Mouse (Mus musculus): Measurements from ENCODE around the gene Adgrd1. TPM values are rescaled to one million over a fixed set of nuclear protein-coding genes. Genes with fewer than 3 reads are reported as not detected.

Gene Adgrd1
- polyA plus RNA-seq, 1 experiment from 2014 or later, result 0.21 TPM

DNA sequence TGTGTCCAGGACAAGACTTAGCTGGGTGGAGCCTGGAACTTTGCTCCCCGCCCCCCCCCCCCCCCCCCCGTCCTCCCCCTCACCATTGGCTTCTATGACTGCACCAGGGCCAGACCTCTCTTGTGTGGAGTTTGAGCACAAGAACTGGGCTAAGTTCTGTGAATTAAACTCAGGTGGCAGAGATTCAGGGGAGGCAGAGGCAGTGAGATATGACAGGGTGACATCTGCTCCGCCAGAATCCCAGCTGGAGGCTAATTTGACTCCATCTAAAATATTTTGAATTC, 121.6 kb downstream of the Adgrd1 start:
- Histone ChIP-seq H3K9me3 (replicated peaks; ENCODE audit: control insufficient read depth, low read length, poor library complexity, severe bottlenecking) (no peaks in the 10 kb centered on the region), H3K36me3 (ENCODE audit: control insufficient read depth, insufficient read depth, low read length) (no peaks in the 10 kb centered on the region), H3K4me1 (ENCODE audit: control insufficient read depth, insufficient read depth, low read length) (peaks cover 24% of the 10 kb centered on the region), H3K4me2 (ENCODE audit: low read length) (no peak overlapping the region), H3K27ac (ENCODE audit: low read length) (no peak overlapping the region), H3K27me3 (ENCODE audit: control insufficient read depth, insufficient read depth, low read depth, low read length) (no peaks in the 10 kb centered on the region), H3K9ac (ENCODE audit: low read depth, low read length) (no peak overlapping the region), H3K4me3 (ENCODE audit: low read depth, low read length) (no peak overlapping the region)
- 6% methylated on average over 2 of the region's 3 CpGs for WGBS
- no peak for ATAC-seq

DNA sequence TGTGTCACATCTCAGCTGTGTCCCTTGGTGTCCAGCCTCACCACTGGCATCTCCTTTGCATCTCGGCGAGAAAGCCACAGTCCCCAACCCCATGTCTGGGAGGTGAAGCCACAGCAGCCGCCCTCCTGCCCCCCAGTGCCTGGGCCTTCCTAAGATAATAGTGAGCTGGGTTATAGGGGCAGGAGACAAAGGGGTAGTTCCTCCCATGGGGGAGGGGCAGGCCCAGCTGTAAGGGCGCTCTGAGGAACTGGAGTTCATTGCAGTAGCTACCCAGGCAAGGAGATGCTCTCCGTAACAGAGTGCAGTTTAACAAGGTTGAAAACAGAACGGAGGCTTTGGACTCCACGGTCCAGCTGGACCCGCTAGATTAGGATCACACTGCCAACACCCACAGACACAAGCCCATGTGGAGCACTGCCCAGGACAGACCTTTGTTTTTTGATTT, 122.0 kb downstream of the Adgrd1 start:
- ATAC-seq, result no peak
- Histone ChIP-seq H3K4me3 (ENCODE audit: low read depth, low read length) (no peak overlapping the region), H3K27ac (ENCODE audit: low read length) (no peak overlapping the region), H3K4me2 (ENCODE audit: low read length) (no peak overlapping the region), H3K9me3 (replicated peaks; ENCODE audit: control insufficient read depth, low read length, poor library complexity, severe bottlenecking) (no peaks in the 10 kb centered on the region), H3K4me1 (ENCODE audit: control insufficient read depth, insufficient read depth, low read length) (peaks cover 24% of the 10 kb centered on the region), H3K36me3 (ENCODE audit: control insufficient read depth, insufficient read depth, low read length) (no peaks in the 10 kb centered on the region), H3K9ac (ENCODE audit: low read depth, low read length) (no peak overlapping the region), H3K27me3 (ENCODE audit: control insufficient read depth, insufficient read depth, low read depth, low read length) (no peaks in the 10 kb centered on the region)
- WGBS, result 6% methylated on average over 8 of the region's 8 CpGs

DNA sequence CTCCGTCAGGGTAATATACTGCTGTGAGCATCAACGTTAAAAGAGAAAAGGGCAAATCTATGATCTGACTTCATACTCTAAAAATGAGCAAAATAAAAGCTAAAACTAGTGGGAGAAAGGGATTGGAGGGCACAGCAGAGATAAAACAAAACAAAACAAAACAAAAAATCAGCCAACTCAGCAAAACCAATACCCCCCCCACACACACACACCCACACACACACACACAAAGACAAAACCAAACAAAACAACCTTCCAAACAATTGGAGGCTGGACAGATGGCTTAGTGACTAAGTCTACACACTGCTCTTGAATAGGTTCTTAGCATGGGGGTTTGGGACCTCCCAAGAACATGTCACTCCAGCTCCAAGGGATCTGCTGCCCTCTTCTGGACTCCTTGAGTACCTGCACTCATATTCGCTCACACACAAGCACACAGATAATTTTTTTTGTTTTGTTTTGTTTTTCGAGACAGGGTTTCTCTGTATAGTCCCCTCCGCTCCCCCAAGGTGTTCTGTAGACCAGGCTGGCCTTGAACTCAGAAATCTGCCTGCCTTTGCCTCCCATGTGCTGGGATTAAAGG, 122.7 kb downstream of the Adgrd1 start:
- Histone ChIP-seq H3K4me2 (ENCODE audit: low read length) (no peak overlapping the region), H3K27me3 (ENCODE audit: control insufficient read depth, insufficient read depth, low read depth, low read length) (no peaks in the 10 kb centered on the region), H3K9me3 (replicated peaks; ENCODE audit: control insufficient read depth, low read length, poor library complexity, severe bottlenecking) (no peaks in the 10 kb centered on the region), H3K4me1 (ENCODE audit: control insufficient read depth, insufficient read depth, low read length) (peaks cover 21% of the 10 kb centered on the region), H3K36me3 (ENCODE audit: control insufficient read depth, insufficient read depth, low read length) (no peaks in the 10 kb centered on the region), H3K9ac (ENCODE audit: low read depth, low read length) (no peak overlapping the region), H3K4me3 (ENCODE audit: low read depth, low read length) (no peak overlapping the region), H3K27ac (ENCODE audit: low read length) (no peak overlapping the region)
- 79% methylated on average over 5 of the region's 5 CpGs for WGBS
- ATAC-seq, result no peak

DNA sequence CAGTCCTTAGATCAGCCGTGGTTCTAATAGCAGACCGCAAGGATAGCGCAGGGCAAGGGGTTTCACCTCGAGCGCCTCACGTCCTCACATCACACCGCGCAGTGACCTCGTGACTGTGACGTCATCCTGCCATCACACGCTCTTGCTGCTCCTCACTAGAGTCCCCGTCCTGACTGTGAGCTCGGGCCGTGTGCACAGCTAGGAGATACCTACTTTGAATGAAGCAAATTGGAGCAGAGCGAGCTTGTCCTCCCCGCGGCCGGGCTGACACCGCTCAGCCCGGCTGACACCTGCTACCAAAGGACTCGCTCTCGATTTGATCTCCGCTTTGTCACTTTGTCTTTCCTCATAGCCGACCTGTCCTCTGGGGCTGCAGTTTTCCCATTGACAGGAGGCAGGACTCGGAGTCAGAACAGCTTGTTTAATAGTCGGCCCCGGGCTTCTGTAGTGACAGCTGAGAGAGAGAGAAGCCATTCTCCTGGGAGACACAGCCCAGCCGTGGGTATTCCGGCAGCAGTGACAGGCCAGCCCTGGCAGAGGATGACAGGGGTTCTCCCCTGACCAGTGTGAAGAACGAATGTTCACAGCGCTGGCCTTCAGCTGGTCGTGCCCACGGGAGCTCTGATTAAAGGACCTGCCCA, 129.4 kb downstream of the Adgrd1 start:
- 60% methylated on average over 33 of the region's 33 CpGs for WGBS
- no peaks in the 10 kb centered on the region; the same call in none of the 2 replicates for H3K4me1 ChIP-seq (ENCODE audit: control insufficient read depth, insufficient read depth, low read length)
- H3K27me3 ChIP-seq (ENCODE audit: control insufficient read depth, insufficient read depth, low read depth, low read length), result no peaks in the 10 kb centered on the region
- H3K4me3 ChIP-seq (ENCODE audit: low read depth, low read length), result no peak overlapping the region
- peak overlapping the region; percentile 31 for H3K4me2 ChIP-seq (ENCODE audit: low read length)
- no peaks in the 10 kb centered on the region for H3K9me3 ChIP-seq (replicated peaks; ENCODE audit: control insufficient read depth, low read length, poor library complexity, severe bottlenecking)
- H3K9ac ChIP-seq (ENCODE audit: low read depth, low read length), result no peak overlapping the region
- no peaks in the 10 kb centered on the region for H3K36me3 ChIP-seq (ENCODE audit: control insufficient read depth, insufficient read depth, low read length)
- ATAC-seq, result no peak
- no peak overlapping the region for H3K27ac ChIP-seq (ENCODE audit: low read length)

DNA sequence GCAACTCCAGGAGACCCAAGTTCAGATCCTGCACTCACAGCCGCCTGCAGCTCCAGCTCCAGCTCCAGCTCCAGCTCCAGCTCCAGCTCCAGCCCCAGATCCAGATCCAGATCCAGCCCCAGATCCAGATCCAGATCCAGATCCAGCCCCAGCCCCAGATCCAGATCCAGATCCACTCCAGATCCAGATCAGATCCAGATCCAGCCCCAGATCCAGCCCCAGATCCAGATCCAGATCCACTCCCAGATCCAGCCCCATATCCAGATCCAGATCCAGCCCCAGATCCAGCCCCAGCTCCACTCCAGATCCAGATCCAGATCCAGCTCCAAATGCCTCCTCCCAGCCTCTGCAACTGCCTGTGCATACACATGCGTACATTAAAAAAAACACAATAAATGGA, 131.6 kb downstream of the Adgrd1 start:
- WGBS, result 98% methylated on average over 2 of the region's 2 CpGs
- Histone ChIP-seq H3K4me3 (ENCODE audit: low read depth, low read length) (no peak overlapping the region), H3K4me1 (ENCODE audit: control insufficient read depth, insufficient read depth, low read length) (no peaks in the 10 kb centered on the region; the same call in none of the 2 replicates), H3K9me3 (replicated peaks; ENCODE audit: control insufficient read depth, low read length, poor library complexity, severe bottlenecking) (no peaks in the 10 kb centered on the region), H3K36me3 (ENCODE audit: control insufficient read depth, insufficient read depth, low read length) (no peaks in the 10 kb centered on the region), H3K27ac (ENCODE audit: low read length) (no peak overlapping the region), H3K4me2 (ENCODE audit: low read length) (no peak overlapping the region), H3K27me3 (ENCODE audit: control insufficient read depth, insufficient read depth, low read depth, low read length) (no peaks in the 10 kb centered on the region), H3K9ac (ENCODE audit: low read depth, low read length) (no peak overlapping the region)
- ATAC-seq, result no peak

DNA sequence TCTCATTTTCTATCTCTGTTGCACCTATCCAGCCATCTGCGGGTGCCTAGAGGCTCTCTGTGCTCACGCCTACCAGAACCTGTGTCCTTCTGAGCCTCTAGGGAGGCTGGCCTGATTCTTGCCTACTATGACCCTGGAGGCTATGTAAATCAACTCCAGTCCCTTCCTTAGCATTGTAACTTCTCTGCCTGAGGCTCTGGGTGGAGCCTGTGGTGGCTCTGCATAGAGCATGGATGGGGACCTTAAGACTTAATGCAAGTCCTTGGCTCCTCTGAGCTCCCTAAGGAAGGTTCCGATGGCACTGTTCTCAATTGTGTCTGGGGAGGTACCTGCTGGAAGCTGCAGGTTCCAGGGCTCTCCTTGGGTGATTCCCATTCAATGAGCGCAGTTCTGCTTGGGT, 136.8 kb downstream of the Adgrd1 start:
- no peaks in the 10 kb centered on the region for H3K9me3 ChIP-seq (replicated peaks; ENCODE audit: control insufficient read depth, low read length, poor library complexity, severe bottlenecking)
- H3K27me3 ChIP-seq (ENCODE audit: control insufficient read depth, insufficient read depth, low read depth, low read length), result no peaks in the 10 kb centered on the region
- no peaks in the 10 kb centered on the region for H3K4me1 ChIP-seq (ENCODE audit: control insufficient read depth, insufficient read depth, low read length)
- no peak overlapping the region for H3K9ac ChIP-seq (ENCODE audit: low read depth, low read length)
- H3K36me3 ChIP-seq (ENCODE audit: control insufficient read depth, insufficient read depth, low read length), result no peaks in the 10 kb centered on the region
- H3K4me2 ChIP-seq (ENCODE audit: low read length), result no peak overlapping the region
- no peak overlapping the region for H3K4me3 ChIP-seq (ENCODE audit: low read depth, low read length)
- WGBS, result 96% methylated on average over 4 of the region's 4 CpGs
- no peak for ATAC-seq
- H3K27ac ChIP-seq (ENCODE audit: low read length), result no peak overlapping the region

DNA sequence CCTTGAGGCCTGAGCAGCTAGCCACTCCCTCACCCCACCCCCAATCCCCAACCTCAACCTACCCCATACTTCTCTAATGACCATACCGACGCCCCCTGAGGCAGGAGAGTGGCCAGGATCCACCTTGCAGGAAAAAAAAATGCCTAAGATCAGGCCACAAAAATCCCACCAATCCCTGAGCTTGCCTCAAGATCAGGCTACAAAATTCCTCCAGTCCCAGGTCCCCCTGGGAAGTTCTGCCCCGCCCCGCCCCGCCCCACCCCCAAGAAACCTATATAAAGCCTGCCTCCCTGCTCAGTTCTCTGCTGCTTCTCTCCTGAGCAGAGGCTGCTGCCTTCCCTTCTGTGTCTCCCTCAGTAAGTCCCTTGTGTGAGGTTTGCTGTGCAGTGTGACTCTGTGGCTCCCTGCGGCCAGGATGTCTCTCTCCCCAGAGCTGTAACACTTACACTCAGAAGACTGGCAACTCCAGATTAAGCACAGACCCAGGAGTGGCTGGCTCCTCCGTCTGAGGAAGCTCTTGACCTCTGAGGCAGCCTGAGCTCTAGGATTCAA, 137.4 kb downstream of the Adgrd1 start:
- Histone ChIP-seq H3K36me3 (ENCODE audit: control insufficient read depth, insufficient read depth, low read length) (no peaks in the 10 kb centered on the region), H3K27ac (ENCODE audit: low read length) (no peak overlapping the region), H3K4me3 (ENCODE audit: low read depth, low read length) (no peak overlapping the region), H3K27me3 (ENCODE audit: control insufficient read depth, insufficient read depth, low read depth, low read length) (no peaks in the 10 kb centered on the region), H3K4me1 (ENCODE audit: control insufficient read depth, insufficient read depth, low read length) (no peaks in the 10 kb centered on the region), H3K4me2 (ENCODE audit: low read length) (no peak overlapping the region), H3K9ac (ENCODE audit: low read depth, low read length) (no peak overlapping the region), H3K9me3 (replicated peaks; ENCODE audit: control insufficient read depth, low read length, poor library complexity, severe bottlenecking) (no peaks in the 10 kb centered on the region)
- 81% methylated on average over 7 of the region's 7 CpGs for WGBS
- no peak for ATAC-seq

DNA sequence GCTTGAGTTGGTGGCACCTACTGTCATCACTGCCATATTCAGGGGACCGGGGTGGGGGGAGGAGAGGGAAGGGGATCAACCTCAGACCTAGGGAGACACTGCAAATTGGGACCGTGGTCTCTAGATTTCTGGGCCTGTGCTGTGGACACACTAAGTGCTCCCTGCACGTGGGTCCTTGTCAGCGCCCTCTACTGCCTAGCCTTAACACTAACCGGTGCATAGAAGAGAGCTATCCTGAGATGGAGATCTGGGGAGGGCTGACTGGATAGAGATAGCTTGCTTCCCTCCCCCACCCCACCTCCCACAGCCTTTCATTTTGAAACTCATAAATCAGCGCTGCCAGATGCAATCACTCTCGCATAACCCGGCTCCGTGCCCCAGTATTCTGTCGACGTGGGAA, 139.8 kb downstream of the Adgrd1 start:
- H3K27ac ChIP-seq (ENCODE audit: low read length), result no peak overlapping the region
- no peak overlapping the region for H3K9ac ChIP-seq (ENCODE audit: low read depth, low read length)
- H3K36me3 ChIP-seq (ENCODE audit: control insufficient read depth, insufficient read depth, low read length), result no peaks in the 10 kb centered on the region
- no peaks in the 10 kb centered on the region for H3K4me1 ChIP-seq (ENCODE audit: control insufficient read depth, insufficient read depth, low read length)
- WGBS, result 87% methylated on average over 11 of the region's 11 CpGs
- no peaks in the 10 kb centered on the region for H3K9me3 ChIP-seq (replicated peaks; ENCODE audit: control insufficient read depth, low read length, poor library complexity, severe bottlenecking)
- no peaks in the 10 kb centered on the region for H3K27me3 ChIP-seq (ENCODE audit: control insufficient read depth, insufficient read depth, low read depth, low read length)
- no peak overlapping the region for H3K4me2 ChIP-seq (ENCODE audit: low read length)
- no peak overlapping the region for H3K4me3 ChIP-seq (ENCODE audit: low read depth, low read length)
- no peak for ATAC-seq

DNA sequence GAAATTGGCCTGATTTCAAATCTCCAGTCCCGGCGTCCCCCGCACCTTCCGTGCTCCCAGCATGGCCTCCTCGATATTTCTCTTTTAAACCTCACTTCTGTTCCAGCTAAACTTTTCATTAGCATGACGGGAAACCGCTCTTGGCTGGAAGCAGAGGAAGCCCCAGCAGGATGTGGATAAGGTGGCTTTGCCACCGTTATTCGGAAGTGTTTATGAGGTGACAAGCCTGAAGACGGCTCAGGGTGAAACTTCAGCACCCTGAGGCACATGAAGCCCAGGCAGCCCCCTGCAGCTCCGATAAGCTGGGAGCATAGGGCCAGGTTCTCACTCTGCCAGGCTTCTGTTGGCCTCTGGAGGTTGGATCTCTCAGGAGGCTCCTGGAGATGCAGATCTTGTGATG, 145.3 kb downstream of the Adgrd1 start:
- Histone ChIP-seq H3K27ac (ENCODE audit: low read length) (no peak overlapping the region), H3K27me3 (ENCODE audit: control insufficient read depth, insufficient read depth, low read depth, low read length) (no peaks in the 10 kb centered on the region), H3K9ac (ENCODE audit: low read depth, low read length) (no peak overlapping the region), H3K36me3 (ENCODE audit: control insufficient read depth, insufficient read depth, low read length) (no peaks in the 10 kb centered on the region), H3K4me3 (ENCODE audit: low read depth, low read length) (no peak overlapping the region), H3K9me3 (replicated peaks; ENCODE audit: control insufficient read depth, low read length, poor library complexity, severe bottlenecking) (no peaks in the 10 kb centered on the region), H3K4me1 (ENCODE audit: control insufficient read depth, insufficient read depth, low read length) (peaks cover 4% of the 10 kb centered on the region; the same call in 1 of the 2 replicates), H3K4me2 (ENCODE audit: low read length) (no peak overlapping the region)
- 90% methylated on average over 11 of the region's 11 CpGs for WGBS
- no peak for ATAC-seq
